8 mouse cellular contexts compared by ENCODE assay signal in genomic region chr11:78300917-78301316, GRCm38 (mm10). TPM values are rescaled to one million over a fixed set of nuclear protein-coding genes. Genes with fewer than 3 reads are reported as not detected.
DNase-seq lines count a peak whose midpoint lies in the region; ATAC-seq and TF ChIP-seq lines count a peak whose summit lies in the region.

No protein-coding gene starts in this region.

- H3K4me3 ChIP-seq in layer of hippocampus, adult 2 months, result peak overlapping the region; percentile 82
- peak overlapping the region; percentile 74 for H3K4me3 ChIP-seq in embryonic facial prominence, embryonic 12.5 days
- H3K4me3 ChIP-seq in intestine, embryonic 15.5 days (replicated peaks), result peak overlapping the region; percentile 75
- H3K4me3 ChIP-seq in midbrain, embryonic 16.5 days (ENCODE audit: low read depth, low read length), result peak overlapping the region; percentile 49

- DNase-seq in layer of hippocampus, adult 2 months (ENCODE audit: low spot score in 2 of 2), result no peak
- DNase-seq in layer of hippocampus, adult 8-10 months (ENCODE audit: low spot score in 2 of 2), result no peak
- no peak for DNase-seq in embryo, embryonic 9.5 days (ENCODE audit: extremely low spot score)
- no peak for DNase-seq in B cell, adult 2 months
- no peak for DNase-seq in cerebellum, postnatal 4 days (ENCODE audit: low spot score in 2 of 2)

- H3K4me1 ChIP-seq in embryonic facial prominence, embryonic 12.5 days, result peaks cover 7% of the 10 kb centered on the region
- no peaks in the 10 kb centered on the region; the same call in 1 of the 2 replicates for H3K4me1 ChIP-seq in intestine, embryonic 15.5 days (replicated peaks)
- peaks cover 9% of the 10 kb centered on the region for H3K4me1 ChIP-seq in midbrain, embryonic 16.5 days (ENCODE audit: control insufficient read depth, insufficient read depth, low read length)

- no peak for TF ChIP-seq CTCF in layer of hippocampus, adult 2 months (conservative IDR thresholded peaks at IDR 0.05)

- WGBS in embryonic facial prominence, embryonic 12.5 days, result 61% methylated on average over 7 of the region's 7 CpGs
- 63% methylated on average over 7 of the region's 7 CpGs for WGBS in intestine, embryonic 15.5 days
- 73% methylated on average over 7 of the region's 7 CpGs for WGBS in midbrain, embryonic 16.5 days

- H3K9ac ChIP-seq in embryonic facial prominence, embryonic 12.5 days, result peak overlapping the region; percentile 44; the same call in 1 of the 2 replicates
- peak overlapping the region; percentile 54 for H3K9ac ChIP-seq in intestine, embryonic 15.5 days
- peak overlapping the region; percentile 67 for H3K9ac ChIP-seq in midbrain, embryonic 16.5 days (ENCODE audit: low read depth, low read length)

- no peaks in the 10 kb centered on the region for H3K9me3 ChIP-seq in embryonic facial prominence, embryonic 12.5 days
- no peaks in the 10 kb centered on the region for H3K9me3 ChIP-seq in intestine, embryonic 15.5 days
- no peaks in the 10 kb centered on the region for H3K9me3 ChIP-seq in midbrain, embryonic 16.5 days (replicated peaks; ENCODE audit: control insufficient read depth, low read length, poor library complexity, severe bottlenecking)

- ATAC-seq in embryonic facial prominence, embryonic 12.5 days (ENCODE audit: insufficient number of reproducible peaks, insufficient read depth, low FRiP score, low TSS enrichment), result no peak
- peak; percentile 26 for ATAC-seq in intestine, embryonic 15.5 days
- no peak for ATAC-seq in midbrain, embryonic 16.5 days

- peak overlapping the region; percentile 91 for H3K27ac ChIP-seq in layer of hippocampus, adult 2 months
- H3K27ac ChIP-seq in embryonic facial prominence, embryonic 12.5 days, result peak overlapping the region; percentile 76
- peak overlapping the region; percentile 51; the same call in 1 of the 2 replicates for H3K27ac ChIP-seq in intestine, embryonic 15.5 days
- no peak overlapping the region for H3K27ac ChIP-seq in midbrain, embryonic 16.5 days (ENCODE audit: low read length)

- H3K36me3 ChIP-seq in embryonic facial prominence, embryonic 12.5 days, result peaks cover 16% of the 10 kb centered on the region
- peaks cover 13% of the 10 kb centered on the region for H3K36me3 ChIP-seq in intestine, embryonic 15.5 days
- no peaks in the 10 kb centered on the region for H3K36me3 ChIP-seq in midbrain, embryonic 16.5 days (ENCODE audit: control insufficient read depth, insufficient read depth, low read length)

- no peaks in the 10 kb centered on the region for H3K27me3 ChIP-seq in embryonic facial prominence, embryonic 12.5 days
- H3K27me3 ChIP-seq in intestine, embryonic 15.5 days (replicated peaks), result no peaks in the 10 kb centered on the region
- no peaks in the 10 kb centered on the region for H3K27me3 ChIP-seq in midbrain, embryonic 16.5 days (ENCODE audit: control insufficient read depth, insufficient read depth, low read depth, low read length)

- H3K4me2 ChIP-seq in embryonic facial prominence, embryonic 12.5 days (replicated peaks), result peak overlapping the region; percentile 63
- peak overlapping the region; percentile 81 for H3K4me2 ChIP-seq in intestine, embryonic 15.5 days (replicated peaks)
- H3K4me2 ChIP-seq in midbrain, embryonic 16.5 days (ENCODE audit: low read length), result peak overlapping the region; percentile 96

RNA-seq across cellular contexts. Expression of gene Spag5, which starts 0.4 kb away (rescaled TPM):
- total RNA-seq in layer of hippocampus, adult 2 months (2021), result 1 to 10 TPM; 8.3 to 8.5 TPM
- total RNA-seq in layer of hippocampus, adult 8-10 months (2022), result 1 to 10 TPM; 5.8 to 9.4 (median 7.1) TPM
- 49.2 and 50.8 TPM in 2 replicates for polyA plus RNA-seq in embryonic facial prominence, embryonic 12.5 days (2016; fragmentation: Nextera tagmentation; extraction: Ambion mirVana)
- polyA plus RNA-seq in intestine, embryonic 15.5 days (2015; fragmentation: Nextera tagmentation; extraction: Ambion mirVana), result 26.8 and 28.3 TPM in 2 replicates
- polyA plus RNA-seq in midbrain, embryonic 16.5 days (2015; fragmentation: Nextera tagmentation; extraction: Ambion mirVana), result 4.2 and 6.5 TPM in 2 replicates

RNA-seq across cellular contexts. Expression of gene BC030499, which starts 10.3 kb away (rescaled TPM):
- total RNA-seq in layer of hippocampus, adult 2 months (2021), result 10 to 100 TPM in 1 of 2 experiments, 1 to 10 TPM in 1; 5.6 to 12.2 TPM
- 10 to 100 TPM in 1 of 4 experiments, 1 to 10 TPM in 3; 4.3 to 11.8 (median 7.3) TPM for total RNA-seq in layer of hippocampus, adult 8-10 months (2022)
- 0.32 and 0.52 TPM in 2 replicates for polyA plus RNA-seq in embryonic facial prominence, embryonic 12.5 days (2016; fragmentation: Nextera tagmentation; extraction: Ambion mirVana)
- 0.16 and 0.33 TPM in 2 replicates for polyA plus RNA-seq in intestine, embryonic 15.5 days (2015; fragmentation: Nextera tagmentation; extraction: Ambion mirVana)
- polyA plus RNA-seq in midbrain, embryonic 16.5 days (2015; fragmentation: Nextera tagmentation; extraction: Ambion mirVana), result 0.15 and 0.25 TPM in 2 replicates

RNA-seq across cellular contexts. Expression of gene Aldoc, which starts 21.9 kb away (rescaled TPM):
- 100 to 1,000 TPM; 853 to 900 TPM for total RNA-seq in layer of hippocampus, adult 2 months (2021)
- 1,000 to 10,000 TPM in 1 of 4 experiments, 100 to 1,000 TPM in 3; 734 to 1,027 (median 804) TPM for total RNA-seq in layer of hippocampus, adult 8-10 months (2022)
- polyA plus RNA-seq in embryonic facial prominence, embryonic 12.5 days (2016; fragmentation: Nextera tagmentation; extraction: Ambion mirVana), result 4.6 and 5.3 TPM in 2 replicates
- polyA plus RNA-seq in intestine, embryonic 15.5 days (2015; fragmentation: Nextera tagmentation; extraction: Ambion mirVana), result 23.1 and 29.0 TPM in 2 replicates
- polyA plus RNA-seq in midbrain, embryonic 16.5 days (2015; fragmentation: Nextera tagmentation; extraction: Ambion mirVana), result 87.2 and 154 TPM in 2 replicates

RNA-seq across cellular contexts. Expression of gene Pigs, which starts 27.3 kb away (rescaled TPM):
- 10 to 100 TPM; 58.2 to 59.9 TPM for total RNA-seq in layer of hippocampus, adult 2 months (2021)
- total RNA-seq in layer of hippocampus, adult 8-10 months (2022), result 10 to 100 TPM; 58.9 to 64.6 (median 62.2) TPM
- polyA plus RNA-seq in embryonic facial prominence, embryonic 12.5 days (2016; fragmentation: Nextera tagmentation; extraction: Ambion mirVana), result 71.1 and 74.3 TPM in 2 replicates
- 78.6 and 85.0 TPM in 2 replicates for polyA plus RNA-seq in intestine, embryonic 15.5 days (2015; fragmentation: Nextera tagmentation; extraction: Ambion mirVana)
- polyA plus RNA-seq in midbrain, embryonic 16.5 days (2015; fragmentation: Nextera tagmentation; extraction: Ambion mirVana), result 70.7 and 79.0 TPM in 2 replicates

RNA-seq across cellular contexts. Expression of gene 2610507B11Rik, which starts 39.4 kb away (rescaled TPM):
- 100 to 1,000 TPM; 192 to 198 TPM for total RNA-seq in layer of hippocampus, adult 2 months (2021)
- total RNA-seq in layer of hippocampus, adult 8-10 months (2022), result 100 to 1,000 TPM; 181 to 208 (median 193) TPM
- polyA plus RNA-seq in embryonic facial prominence, embryonic 12.5 days (2016; fragmentation: Nextera tagmentation; extraction: Ambion mirVana), result 72.1 and 79.5 TPM in 2 replicates
- 68.6 and 71.1 TPM in 2 replicates for polyA plus RNA-seq in intestine, embryonic 15.5 days (2015; fragmentation: Nextera tagmentation; extraction: Ambion mirVana)
- 50.1 and 58.7 TPM in 2 replicates for polyA plus RNA-seq in midbrain, embryonic 16.5 days (2015; fragmentation: Nextera tagmentation; extraction: Ambion mirVana)
